Mouse (Mus musculus) limb, embryonic 10.5 days (tissue): ENCODE measurements at regions not wholly inside any gene's neighbourhood (a gene's known extent, or its start where the extent isn't known, plus 50 kb on each side); places are given as distances from the start of the nearest gene placed in this dataset.
A peak's percentile ranks its signal among the peaks of the same experiment; 100 is the strongest.

Experiments
- DNase-seq: peaks from one replicate; pipeline ENCODE4 v3.0.0-alpha.2; 2017; ENCODE audit warnings: low spot score
- H3K27ac ChIP-seq: fragments of 300-500 bp; sonication (generic); 2 replicates; pipeline ENCODE4 v1.5.1; 2016; ENCODE audit warnings: mild to moderate bottlenecking
- H3K27me3 ChIP-seq: fragments of 300-500 bp; sonication (generic); 2 replicates; pipeline ENCODE4 v1.6.1; 2016; ENCODE audit warnings: low read depth, mild to moderate bottlenecking; ENCODE audit not compliant: poor library complexity, severe bottlenecking
- H3K36me3 ChIP-seq: fragments of 300-500 bp; sonication (generic); 2 replicates; pipeline ENCODE4 v1.6.1; 2016; ENCODE audit warnings: mild to moderate bottlenecking, moderate library complexity
- H3K4me1 ChIP-seq: fragments of 300-500 bp; sonication (generic); 2 replicates; pipeline ENCODE4 v1.6.1; 2016
- H3K4me3 ChIP-seq: fragments of 300-500 bp; sonication (generic); 2 replicates; pipeline ENCODE4 v1.5.1; 2016; ENCODE audit warnings: mild to moderate bottlenecking, moderate library complexity
- H3K9me3 ChIP-seq: fragments of 300-500 bp; sonication (generic); replicated peaks from 2 replicates; pipeline ENCODE4 v1.6.1; 2016; ENCODE audit warnings: mild to moderate bottlenecking
- whole genome bisulfite sequencing: fragments of 180-500 bp; shearing (Covaris S2); methylation state at CpG from one replicate; pipeline ENCODE4 v1.1.7; 2016; 5-methylcytosine and 5-hydroxymethylcytosine counted together

DNA sequence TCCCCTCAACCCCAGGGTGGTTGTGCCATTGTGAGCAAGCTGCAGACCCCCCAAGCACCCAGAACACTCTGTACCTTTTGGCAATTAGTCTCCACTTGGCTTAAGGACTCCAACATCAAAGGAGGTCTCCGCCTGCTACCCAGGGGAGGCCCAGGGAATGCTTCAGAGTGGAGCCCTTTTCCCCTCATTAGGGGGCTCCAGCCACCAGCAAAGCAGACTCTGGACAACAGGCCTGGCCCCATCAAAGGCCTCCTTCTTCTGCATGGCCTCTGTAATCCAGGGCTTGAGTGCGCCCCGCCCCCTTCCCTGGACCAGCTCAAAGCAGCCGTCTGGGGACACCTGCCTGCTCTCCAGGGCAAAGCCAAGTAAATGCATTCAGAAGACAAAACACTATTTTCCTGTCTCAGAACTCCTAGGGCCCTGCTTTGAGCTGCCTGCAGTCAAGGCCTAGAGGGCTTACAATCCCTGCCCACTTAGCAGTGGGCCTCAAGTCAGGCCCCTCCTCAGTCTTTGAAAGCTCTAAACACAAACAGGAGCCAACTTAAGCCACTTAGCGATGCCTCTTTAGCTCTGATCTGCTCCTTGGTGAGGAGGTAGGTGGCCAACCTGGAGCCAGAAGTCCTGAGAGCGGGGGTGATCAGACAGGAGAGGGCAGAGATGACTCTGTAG is 139.4 kb upstream of the Smim23 start:
- peak overlapping the region; percentile 83 for H3K27ac ChIP-seq
- WGBS: 13% methylated on average over 6 of the region's 6 CpGs
- no peak overlapping the region for H3K4me3 ChIP-seq
- no peaks in the 10 kb centered on the region for H3K27me3 ChIP-seq
- peak; percentile 77 for DNase-seq
- no peaks in the 10 kb centered on the region for H3K36me3 ChIP-seq
- H3K4me1 ChIP-seq: peaks cover 26% of the 10 kb centered on the region
- no peaks in the 10 kb centered on the region for H3K9me3 ChIP-seq

GRCm38 (mm10) chr11:32961600-32961999 is 137.2 kb upstream of the Smim23 start:
- WGBS: 70% methylated on average over 3 of the region's 3 CpGs

DNA sequence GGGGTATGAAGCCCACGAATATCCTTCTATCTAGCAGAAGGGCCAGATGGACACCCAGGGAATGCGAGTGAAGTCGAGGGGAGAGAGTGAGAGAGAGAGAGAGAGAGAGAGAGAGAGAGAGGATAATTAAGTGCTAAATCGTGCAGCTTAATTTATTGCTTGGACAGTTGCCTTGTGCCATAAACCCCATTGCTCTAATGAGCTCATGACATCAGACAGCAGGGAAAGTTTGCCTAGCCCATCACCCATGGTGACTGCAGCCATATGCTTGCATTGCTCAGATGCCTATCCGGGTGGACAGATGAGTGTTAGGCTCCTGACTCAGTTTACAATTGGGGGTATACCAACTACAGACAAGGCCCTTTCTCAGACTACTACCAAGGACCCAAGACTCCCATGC is 134.6 kb upstream of the Smim23 start:
- H3K36me3 ChIP-seq: no peaks in the 10 kb centered on the region
- WGBS: 45% methylated on average over 5 of the region's 5 CpGs
- no peak overlapping the region for H3K4me3 ChIP-seq
- peaks cover 11% of the 10 kb centered on the region for H3K4me1 ChIP-seq
- no peak for DNase-seq
- no peak overlapping the region for H3K27ac ChIP-seq
- H3K27me3 ChIP-seq: peaks cover 13% of the 10 kb centered on the region; the same call in 1 of the 2 replicates
- H3K9me3 ChIP-seq: no peaks in the 10 kb centered on the region

More at GRCm38 (mm10) chr11:32961600-32961999, 137.2 kb upstream of the Smim23 start:
- H3K4me3 ChIP-seq: no peak overlapping the region
- H3K36me3 ChIP-seq: no peaks in the 10 kb centered on the region
- H3K27ac ChIP-seq: no peak overlapping the region
- H3K27me3 ChIP-seq: peaks cover 13% of the 10 kb centered on the region; the same call in 1 of the 2 replicates
- peaks cover 26% of the 10 kb centered on the region for H3K4me1 ChIP-seq
- H3K9me3 ChIP-seq: no peaks in the 10 kb centered on the region
- DNase-seq: peak; percentile 55

DNA sequence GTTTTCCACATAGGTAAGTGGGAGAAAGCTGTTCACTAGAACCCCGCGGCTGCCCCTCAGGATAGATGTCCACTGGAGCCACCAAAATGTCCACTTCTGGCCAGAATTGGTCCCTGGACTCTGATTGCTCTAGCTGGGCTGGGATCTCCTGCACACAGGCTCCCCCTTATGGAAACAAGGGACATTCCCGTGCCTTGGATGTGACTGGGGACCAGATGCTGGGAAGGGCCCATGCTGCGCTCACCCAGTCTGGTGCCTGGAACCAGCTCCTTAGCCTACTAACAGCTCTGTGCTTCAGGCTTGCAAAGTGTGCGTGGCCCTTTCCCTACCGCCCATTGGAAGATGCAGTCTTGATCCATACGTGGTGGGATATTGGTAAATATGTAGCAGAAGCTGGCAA is 132.6 kb upstream of the Smim23 start:
- Histone ChIP-seq H3K4me3 (no peak overlapping the region), H3K4me1 (no peaks in the 10 kb centered on the region; the same call in 1 of the 2 replicates), H3K27ac (no peak overlapping the region), H3K9me3 (no peaks in the 10 kb centered on the region), H3K36me3 (no peaks in the 10 kb centered on the region), H3K27me3 (peaks cover 18% of the 10 kb centered on the region)
- peak; percentile 56 for DNase-seq
- 28% methylated on average over 7 of the region's 7 CpGs for WGBS

GRCm38 (mm10) chr11:32952271-32952670 is 127.9 kb upstream of the Smim23 start:
- Histone ChIP-seq H3K27ac (no peak overlapping the region), H3K9me3 (no peaks in the 10 kb centered on the region), H3K27me3 (peaks cover 10% of the 10 kb centered on the region; the same call in 1 of the 2 replicates), H3K4me1 (peaks cover 11% of the 10 kb centered on the region), H3K36me3 (no peaks in the 10 kb centered on the region), H3K4me3 (no peak overlapping the region)
- no peak for DNase-seq

- Histone ChIP-seq H3K27me3 (peaks cover 13% of the 10 kb centered on the region; the same call in 1 of the 2 replicates), H3K27ac (peak overlapping the region; percentile 19; the same call in 1 of the 2 replicates), H3K4me3 (no peak overlapping the region), H3K36me3 (no peaks in the 10 kb centered on the region), H3K4me1 (peaks cover 16% of the 10 kb centered on the region), H3K9me3 (no peaks in the 10 kb centered on the region)
- 84% methylated on average over 4 of the region's 4 CpGs for WGBS
- DNase-seq: no peak
Measured at GRCm38 (mm10) chr11:32948132-32948531, 123.7 kb upstream of the Smim23 start.

- Histone ChIP-seq H3K27ac (no peak overlapping the region), H3K36me3 (no peaks in the 10 kb centered on the region), H3K4me1 (peaks cover 23% of the 10 kb centered on the region), H3K9me3 (no peaks in the 10 kb centered on the region), H3K27me3 (peaks cover 17% of the 10 kb centered on the region), H3K4me3 (no peak overlapping the region)
- 77% methylated on average over 3 of the region's 3 CpGs for WGBS
- DNase-seq: no peak
Measured at GRCm38 (mm10) chr11:32946481-32947001, 122.1 kb upstream of the Smim23 start.

GRCm38 (mm10) chr11:32945071-32945470 is 120.7 kb upstream of the Smim23 start:
- Histone ChIP-seq H3K9me3 (no peaks in the 10 kb centered on the region), H3K27ac (no peak overlapping the region), H3K4me3 (no peak overlapping the region), H3K36me3 (no peaks in the 10 kb centered on the region), H3K27me3 (peaks cover 19% of the 10 kb centered on the region), H3K4me1 (peaks cover 27% of the 10 kb centered on the region)
- WGBS: 92% methylated on average over 2 of the region's 2 CpGs
- no peak for DNase-seq

DNA sequence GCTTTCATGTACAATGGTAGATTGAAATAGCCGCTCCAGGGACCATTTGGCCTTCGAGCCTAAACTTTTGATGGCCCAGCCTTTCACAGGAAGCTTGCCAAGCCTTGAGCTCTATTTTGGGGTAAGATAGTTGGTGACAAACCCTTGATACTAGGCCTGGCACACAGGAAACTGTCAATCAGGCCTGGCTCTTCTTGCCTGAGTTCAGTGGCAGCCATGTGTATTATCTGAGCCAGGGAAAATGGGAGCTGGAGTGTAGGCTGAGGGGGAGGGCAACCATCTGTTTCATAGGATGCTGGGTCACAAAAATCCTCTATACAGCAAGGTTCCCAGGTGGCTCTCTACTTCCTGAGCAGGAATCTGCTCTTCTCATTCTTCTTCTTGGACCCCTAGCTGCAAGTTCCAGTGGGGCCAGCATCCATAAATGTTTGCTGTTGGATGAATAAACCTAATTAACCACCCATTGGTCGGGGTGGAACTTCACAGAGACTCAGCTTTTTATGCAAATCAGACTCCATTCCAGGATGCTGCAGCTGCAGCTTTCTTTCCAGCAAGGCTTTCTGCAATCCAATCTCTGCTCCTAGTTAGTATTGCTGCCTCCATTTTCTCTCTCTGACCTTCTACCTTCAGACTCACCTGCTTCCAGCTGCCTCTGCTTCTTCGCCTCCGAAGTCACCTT is 117.1 kb upstream of the Smim23 start:
- no peak for DNase-seq
- Histone ChIP-seq H3K4me3 (no peak overlapping the region), H3K4me1 (peaks cover 22% of the 10 kb centered on the region), H3K27ac (no peak overlapping the region), H3K36me3 (no peaks in the 10 kb centered on the region), H3K27me3 (peaks cover 31% of the 10 kb centered on the region), H3K9me3 (no peaks in the 10 kb centered on the region)
- 73% methylated on average over 5 of the region's 5 CpGs for WGBS

- H3K27ac ChIP-seq: no peak overlapping the region
- H3K4me3 ChIP-seq: no peak overlapping the region
- no peaks in the 10 kb centered on the region for H3K36me3 ChIP-seq
- peaks cover 47% of the 10 kb centered on the region for H3K27me3 ChIP-seq
- no peaks in the 10 kb centered on the region for H3K9me3 ChIP-seq
- 74% methylated on average over 1 of the region's 1 CpGs for WGBS
- DNase-seq: no peak
- peaks cover 27% of the 10 kb centered on the region for H3K4me1 ChIP-seq
Measured at GRCm38 (mm10) chr11:32939102-32939501, 114.7 kb upstream of the Smim23 start.

- 53% methylated on average over 1 of the region's 1 CpGs for WGBS
- Histone ChIP-seq H3K9me3 (no peaks in the 10 kb centered on the region), H3K4me1 (peaks cover 25% of the 10 kb centered on the region), H3K27ac (no peak overlapping the region), H3K4me3 (no peak overlapping the region), H3K36me3 (no peaks in the 10 kb centered on the region), H3K27me3 (peaks cover 47% of the 10 kb centered on the region)
- no peak for DNase-seq
Measured at GRCm38 (mm10) chr11:32937167-32937566, 112.8 kb upstream of the Smim23 start.

DNA sequence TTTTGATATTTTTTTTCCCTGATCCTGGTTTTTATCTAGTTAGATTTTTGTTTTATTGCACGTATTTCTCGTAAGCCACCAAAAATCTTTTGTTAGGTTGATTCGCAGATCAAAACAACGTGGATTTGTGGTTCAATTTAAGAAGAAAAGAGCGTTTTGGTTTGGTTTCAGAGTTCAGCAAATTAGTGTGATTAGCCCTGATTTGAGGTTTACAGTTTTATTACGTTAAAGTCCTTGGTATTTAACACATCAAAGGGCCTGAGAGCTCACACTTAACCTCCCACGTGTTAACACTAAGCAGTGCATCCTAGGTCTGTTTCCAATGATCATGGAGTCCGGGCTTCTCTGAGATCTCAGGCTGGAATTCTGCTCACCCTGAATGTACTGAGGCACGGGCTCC is 107.5 kb upstream of the Smim23 start:
- Histone ChIP-seq H3K9me3 (no peaks in the 10 kb centered on the region), H3K36me3 (no peaks in the 10 kb centered on the region), H3K27ac (peak overlapping the region; percentile 47; the same call in 1 of the 2 replicates), H3K4me1 (peaks cover 27% of the 10 kb centered on the region), H3K27me3 (peaks cover 64% of the 10 kb centered on the region), H3K4me3 (no peak overlapping the region)
- 18% methylated on average over 9 of the region's 9 CpGs for WGBS
- no peak for DNase-seq

DNA sequence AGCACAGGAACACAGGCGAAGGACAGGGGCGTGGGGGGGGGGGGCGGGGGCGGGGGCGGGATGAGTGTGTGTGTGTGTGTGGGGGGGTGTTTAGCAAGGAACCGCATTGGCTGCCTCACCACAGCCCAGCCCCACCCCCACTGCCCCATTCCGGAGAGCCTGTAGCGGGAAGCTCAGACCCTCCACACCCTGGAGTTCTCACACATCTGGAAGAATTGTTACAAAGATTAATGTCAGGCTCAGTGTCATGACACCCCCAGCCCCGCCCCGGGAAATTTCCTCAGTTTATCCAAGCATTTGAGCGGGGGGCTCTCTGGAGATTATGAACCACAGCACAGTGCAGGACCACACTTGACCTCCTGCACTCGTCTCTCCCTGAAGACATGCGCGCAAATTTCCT is 106.6 kb upstream of the Smim23 start:
- Histone ChIP-seq H3K4me3 (peak overlapping the region; percentile 34), H3K9me3 (no peaks in the 10 kb centered on the region), H3K27me3 (peaks cover 66% of the 10 kb centered on the region), H3K4me1 (peaks cover 31% of the 10 kb centered on the region), H3K36me3 (no peaks in the 10 kb centered on the region), H3K27ac (peak overlapping the region; percentile 59)
- peak; percentile 71 for DNase-seq
- 4% methylated on average over 14 of the region's 14 CpGs for WGBS
